Comparison of ENCODE assay signal across 8 mouse cellular contexts in genomic region chr15:84682206-84682605, GRCm38 (mm10). TPM values are rescaled to one million over a fixed set of nuclear protein-coding genes. Genes with fewer than 3 reads are reported as not detected.
A peak's percentile ranks its signal among the peaks of the same experiment; 100 is the strongest.
DNase-seq lines count a peak whose midpoint lies in the region; ATAC-seq and TF ChIP-seq lines count a peak whose summit lies in the region.
"Had no signal": no experiment of that assay in that cellular context is flagged by ENCODE, and none has a peak within 500 bp of the region (broad histone marks: within the 10 kb centered on the region; RNA-seq: fewer than 3 reads in every experiment).

No protein-coding gene starts in this region.

- WGBS in kidney, postnatal 0 days = 65% methylated on average over 3 of the region's 3 CpGs
- WGBS in hindbrain, embryonic 15.5 days = 69% methylated on average over 3 of the region's 3 CpGs
- WGBS in midbrain, postnatal 0 days = 68% methylated on average over 3 of the region's 3 CpGs

- TF ChIP-seq CTCF in kidney, postnatal 0 days (IDR thresholded peaks at IDR 0.05; ENCODE audit: low read depth) = no peak
- TF ChIP-seq CTCF in midbrain, postnatal 0 days (IDR thresholded peaks at IDR 0.05) = no peak

- peak overlapping the region; percentile 87; the same call in 1 of the 2 replicates for H3K27ac ChIP-seq in kidney, postnatal 0 days
- no peak overlapping the region for H3K27ac ChIP-seq in brown adipose tissue, adult 24 weeks (replicated peaks; ENCODE audit: low read depth, low read length)
- H3K27ac ChIP-seq in hindbrain, embryonic 15.5 days (replicated peaks) = no peak overlapping the region
- no peak overlapping the region for H3K27ac ChIP-seq in midbrain, postnatal 0 days (ENCODE audit: low read depth, low read length)

- peak overlapping the region; percentile 73 for H3K4me3 ChIP-seq in kidney, postnatal 0 days (replicated peaks; ENCODE audit: low read depth, low read length)
- H3K4me3 ChIP-seq in brown adipose tissue, adult 24 weeks (ENCODE audit: insufficient read depth, low read depth, low read length) = peak overlapping the region; percentile 76
- H3K4me3 ChIP-seq in hindbrain, embryonic 15.5 days = no peak overlapping the region
- H3K4me3 ChIP-seq in midbrain, postnatal 0 days (ENCODE audit: low read depth, low read length) = no peak overlapping the region

- H3K4me2 ChIP-seq in kidney, postnatal 0 days (ENCODE audit: low read length) = peak overlapping the region; percentile 92
- H3K4me2 ChIP-seq in hindbrain, embryonic 15.5 days = peak overlapping the region; percentile 77
- H3K4me2 ChIP-seq in midbrain, postnatal 0 days (ENCODE audit: low read depth, low read length, poor library complexity, severe bottlenecking) = 0 out of 2 replicates have a peak overlapping the region, but pooled peaks have one; percentile 98

- H3K9ac ChIP-seq in kidney, postnatal 0 days (ENCODE audit: low read depth, low read length) = peak overlapping the region; percentile 79
- no peak overlapping the region for H3K9ac ChIP-seq in hindbrain, embryonic 15.5 days
- no peak overlapping the region for H3K9ac ChIP-seq in midbrain, postnatal 0 days (replicated peaks; ENCODE audit: low read length, poor library complexity, severe bottlenecking)

- H3K27me3 ChIP-seq in kidney, postnatal 0 days (ENCODE audit: insufficient read depth, low read length) = no peaks in the 10 kb centered on the region
- H3K27me3 ChIP-seq in hindbrain, embryonic 15.5 days = peaks cover 16% of the 10 kb centered on the region; the same call in 1 of the 2 replicates
- peaks cover 18% of the 10 kb centered on the region for H3K27me3 ChIP-seq in midbrain, postnatal 0 days (ENCODE audit: insufficient read depth, low read length)

- no peaks in the 10 kb centered on the region for H3K36me3 ChIP-seq in kidney, postnatal 0 days (ENCODE audit: insufficient read depth, low read length)
- no peaks in the 10 kb centered on the region for H3K36me3 ChIP-seq in hindbrain, embryonic 15.5 days
- no peaks in the 10 kb centered on the region for H3K36me3 ChIP-seq in midbrain, postnatal 0 days (ENCODE audit: insufficient read depth, low read length)

- H3K9me3 ChIP-seq in kidney, postnatal 0 days (replicated peaks; ENCODE audit: low read length) = no peaks in the 10 kb centered on the region
- no peaks in the 10 kb centered on the region for H3K9me3 ChIP-seq in hindbrain, embryonic 15.5 days
- H3K9me3 ChIP-seq in midbrain, postnatal 0 days (ENCODE audit: low read length) = no peaks in the 10 kb centered on the region

- ATAC-seq in kidney, postnatal 0 days (replicated peaks; ENCODE audit: low FRiP score, low read depth) = no peak
- no peak for ATAC-seq in hindbrain, embryonic 15.5 days (ENCODE audit: low FRiP score, low read depth)
- ATAC-seq in midbrain, postnatal 0 days (ENCODE audit: low FRiP score) = no peak

- peaks cover 22% of the 10 kb centered on the region for H3K4me1 ChIP-seq in kidney, postnatal 0 days (replicated peaks; ENCODE audit: insufficient read depth, low read length)
- H3K4me1 ChIP-seq in brown adipose tissue, adult 24 weeks (ENCODE audit: control insufficient read depth, insufficient read depth, insufficient read length, low read length) = peaks cover 11% of the 10 kb centered on the region; the same call in 1 of the 2 replicates
- peaks cover 18% of the 10 kb centered on the region for H3K4me1 ChIP-seq in hindbrain, embryonic 15.5 days (replicated peaks)
- peaks cover 7% of the 10 kb centered on the region; the same call in 1 of the 2 replicates for H3K4me1 ChIP-seq in midbrain, postnatal 0 days (ENCODE audit: insufficient read depth, low read length)

- DNase-seq in kidney, postnatal 0 days (ENCODE audit: low spot score) = no peak
- no peak for DNase-seq in kidney, adult 11 months
- DNase-seq in midbrain, postnatal 0 days (ENCODE audit: low spot score) = no peak
- DNase-seq in layer of hippocampus, postnatal 36 days = no peak
- DNase-seq in layer of hippocampus, postnatal 14 days (ENCODE audit: low spot score in 2 of 2) = no peak
- DNase-seq: cerebellum, adult 2 months had no signal

RNA-seq across cellular contexts. Expression of gene Prr5, which starts 12.8 kb away (rescaled TPM):
- polyA plus RNA-seq in kidney, postnatal 0 days (2015; fragmentation: Nextera tagmentation; extraction: Ambion mirVana) = 35.0 and 35.6 TPM in 2 replicates
- 2.8 and 4.4 TPM in 2 replicates for polyA plus RNA-seq in brown adipose tissue, adult 24 weeks (2012; ENCODE audit: insufficient read depth, insufficient read length, missing spikeins)
- polyA plus RNA-seq in hindbrain, embryonic 15.5 days (2015; fragmentation: Nextera tagmentation; extraction: Ambion mirVana) = 27.1 and 31.3 TPM in 2 replicates
- 25.8 and 33.4 TPM in 2 replicates for total RNA-seq in midbrain, postnatal 0 days (2014; rRNA removed)
- 37.8 and 40.7 TPM in 2 replicates for polyA plus RNA-seq in midbrain, postnatal 0 days (2015; fragmentation: Nextera tagmentation; extraction: Ambion mirVana)
- 10 to 100 TPM; 10.6 to 17.3 TPM for total RNA-seq in layer of hippocampus, postnatal 36 days (2021)
- 10 to 100 TPM; 19.2 TPM for total RNA-seq in layer of hippocampus, postnatal 14 days (2021)

RNA-seq across cellular contexts. Expression of gene Arhgap8, which starts 37.6 kb away (rescaled TPM):
- 13.9 and 14.7 TPM in 2 replicates for polyA plus RNA-seq in kidney, postnatal 0 days (2015; fragmentation: Nextera tagmentation; extraction: Ambion mirVana)
- not detected in 2 replicates for polyA plus RNA-seq in brown adipose tissue, adult 24 weeks (2012; ENCODE audit: insufficient read depth, insufficient read length, missing spikeins)
- 0.75 and 0.92 TPM in 2 replicates for polyA plus RNA-seq in hindbrain, embryonic 15.5 days (2015; fragmentation: Nextera tagmentation; extraction: Ambion mirVana)
- total RNA-seq in midbrain, postnatal 0 days (2014; rRNA removed) = 0.44 and 0.61 TPM in 2 replicates
- 0.33 and 0.53 TPM in 2 replicates for polyA plus RNA-seq in midbrain, postnatal 0 days (2015; fragmentation: Nextera tagmentation; extraction: Ambion mirVana)
- total RNA-seq in layer of hippocampus, postnatal 36 days (2021) = under 1 TPM in 1 of 2 experiments, not detected in 1; 0.42 TPM
- not detected for total RNA-seq in layer of hippocampus, postnatal 14 days (2021)

Comparison
In these comparisons a context has a peak if more than half of its experiments do, and no peak if none do; other contexts are left out.
1. H3K4me3 ChIP-seq: peak in kidney, postnatal 0 days (single experiment) and brown adipose tissue, adult 24 weeks (single experiment); none in hindbrain, embryonic 15.5 days (single experiment) and midbrain, postnatal 0 days (single experiment).
2. Peak in every context shown above with its lines, with median percentiles within 50 percentile points of each other: H3K4me2 ChIP-seq.